In genomic region chr4:149590200-149590599, GRCm38 (mm10) we compare ENCODE assay signal across 23 mouse cellular contexts. TPM values are rescaled to one million over a fixed set of nuclear protein-coding genes. Genes with fewer than 3 reads are reported as not detected.
DNase-seq lines count a peak whose midpoint lies in the region; ATAC-seq and TF ChIP-seq lines count a peak whose summit lies in the region.
"Had no signal": no experiment of that assay in that cellular context is flagged by ENCODE, and none has a peak within 500 bp of the region (broad histone marks: within the 10 kb centered on the region; RNA-seq: fewer than 3 reads in every experiment).

No protein-coding gene starts in this region.

- no peak overlapping the region for H3K4me3 ChIP-seq in gastrocnemius, adult 2 months
- no peak overlapping the region for H3K4me3 ChIP-seq in layer of hippocampus, adult 2 months
- H3K4me3 ChIP-seq in midbrain, postnatal 0 days (ENCODE audit: low read depth, low read length): no peak overlapping the region
- H3K4me3 ChIP-seq in midbrain, embryonic 10.5 days: no peak overlapping the region
- H3K4me3 ChIP-seq: embryonic facial prominence, embryonic 10.5 days; embryonic facial prominence, embryonic 15.5 days; forebrain, embryonic 13.5 days; hindbrain, embryonic 10.5 days; limb, embryonic 13.5 days; liver, embryonic 13.5 days; megakaryocyte, embryonic 14.5 days; midbrain, embryonic 13.5 days had no signal

- H3K9me3 ChIP-seq in midbrain, postnatal 0 days (ENCODE audit: low read length): no peaks in the 10 kb centered on the region
- H3K9me3 ChIP-seq in midbrain, embryonic 10.5 days (replicated peaks): no peaks in the 10 kb centered on the region
- H3K9me3 ChIP-seq: embryonic facial prominence, embryonic 15.5 days; forebrain, embryonic 13.5 days; liver, embryonic 13.5 days; midbrain, embryonic 13.5 days had no signal

- no peaks in the 10 kb centered on the region for H3K27me3 ChIP-seq in midbrain, postnatal 0 days (ENCODE audit: insufficient read depth, low read length)
- peaks cover 39% of the 10 kb centered on the region for H3K27me3 ChIP-seq in midbrain, embryonic 10.5 days (ENCODE audit: low read depth, poor library complexity, severe bottlenecking)

- no peak overlapping the region for H3K4me2 ChIP-seq in midbrain, postnatal 0 days (ENCODE audit: low read depth, low read length, poor library complexity, severe bottlenecking)
- H3K4me2 ChIP-seq: embryonic facial prominence, embryonic 15.5 days; forebrain, embryonic 13.5 days; limb, embryonic 13.5 days; liver, embryonic 13.5 days; lung, embryonic 14.5 days; midbrain, embryonic 13.5 days had no signal

- no peak overlapping the region for H3K27ac ChIP-seq in gastrocnemius, adult 2 months
- H3K27ac ChIP-seq in layer of hippocampus, adult 2 months: no peak overlapping the region
- no peak overlapping the region for H3K27ac ChIP-seq in midbrain, postnatal 0 days (ENCODE audit: low read depth, low read length)
- no peak overlapping the region for H3K27ac ChIP-seq in midbrain, embryonic 10.5 days (replicated peaks)
- H3K27ac ChIP-seq: embryonic facial prominence, embryonic 10.5 days; embryonic facial prominence, embryonic 15.5 days; forebrain, embryonic 13.5 days; hindbrain, embryonic 10.5 days; limb, embryonic 13.5 days; liver, embryonic 13.5 days; midbrain, embryonic 13.5 days had no signal

- no peak overlapping the region for H3K9ac ChIP-seq in midbrain, postnatal 0 days (replicated peaks; ENCODE audit: low read length, poor library complexity, severe bottlenecking)
- H3K9ac ChIP-seq: embryonic facial prominence, embryonic 15.5 days; forebrain, embryonic 13.5 days; limb, embryonic 13.5 days; liver, embryonic 13.5 days; lung, embryonic 14.5 days; midbrain, embryonic 13.5 days had no signal

- WGBS in midbrain, postnatal 0 days: 89% methylated on average over 1 of the region's 1 CpGs
- 75% methylated on average over 1 of the region's 1 CpGs for WGBS in midbrain, embryonic 10.5 days

- TF ChIP-seq CTCF in gastrocnemius, adult 2 months (IDR thresholded peaks at IDR 0.05): peak; percentile 48
- peak; percentile 69 for TF ChIP-seq CTCF in layer of hippocampus, adult 2 months (conservative IDR thresholded peaks at IDR 0.05)
- TF ChIP-seq CTCF in midbrain, postnatal 0 days (IDR thresholded peaks at IDR 0.05): peak; percentile 45; the same call in 1 of the 2 replicates

- H3K36me3 ChIP-seq in midbrain, postnatal 0 days (ENCODE audit: insufficient read depth, low read length): no peaks in the 10 kb centered on the region
- 0 out of 2 replicates have a peak, but pooled peaks cover 6% of the 10 kb centered on the region for H3K36me3 ChIP-seq in midbrain, embryonic 10.5 days
- H3K36me3 ChIP-seq: embryonic facial prominence, embryonic 15.5 days; limb, embryonic 13.5 days; liver, embryonic 13.5 days; midbrain, embryonic 13.5 days had no signal

- intact Hi-C loops in gastrocnemius, adult 2 months (cut with DNase I): loop anchor here (5.0 kb wide), 1 partner anchor 43 kb away; no protein-coding TSS in a partner anchor
- intact Hi-C loops in gastrocnemius, postnatal 14 days (cut with DNase I; ENCODE audit: low total_unique reads): no loop called here

- peaks cover 4% of the 10 kb centered on the region; the same call in 1 of the 2 replicates for H3K4me1 ChIP-seq in midbrain, postnatal 0 days (ENCODE audit: insufficient read depth, low read length)
- H3K4me1 ChIP-seq in midbrain, embryonic 10.5 days: peaks cover 55% of the 10 kb centered on the region

- ATAC-seq in midbrain, postnatal 0 days (ENCODE audit: low FRiP score): no peak
- ATAC-seq in erythroblast, adult 5-6 weeks (replicated peaks; ENCODE audit: low FRiP score, poor library complexity, severe bottlenecking): no peak
- ATAC-seq: forebrain, embryonic 13.5 days; midbrain, embryonic 13.5 days had no signal

- DNase-seq in gastrocnemius, adult 2 months: no peak
- DNase-seq in gastrocnemius, postnatal 14 days: no peak
- DNase-seq in layer of hippocampus, adult 2 months (ENCODE audit: low spot score in 2 of 2): no peak
- no peak for DNase-seq in layer of hippocampus, adult 18-20 months (ENCODE audit: low spot score in 2 of 2)
- no peak for DNase-seq in midbrain, postnatal 0 days (ENCODE audit: low spot score)
- DNase-seq in midbrain, embryonic 10.5 days (ENCODE audit: low spot score): no peak
- DNase-seq in spleen, postnatal 14 days (ENCODE audit: low spot score in 2 of 2): no peak
- DNase-seq: adrenal gland, adult 8-10 months; cerebellum, adult 8-10 months; cerebellum, postnatal 25 days; heart, postnatal 14 days; kidney, adult 18-20 months; kidney, postnatal 4 days; liver, embryonic 13.5 days; lung, embryonic 14.5 days had no signal

RNA-seq across cellular contexts. Expression of gene Clstn1, which starts 3.9 kb away (rescaled TPM):
- 10 to 100 TPM; 24.0 to 38.2 TPM for total RNA-seq in gastrocnemius, adult 2 months (2021)
- total RNA-seq in gastrocnemius, postnatal 14 days (2021): 10 to 100 TPM; 42.0 to 56.1 TPM
- total RNA-seq in layer of hippocampus, adult 2 months (2021): 100 to 1,000 TPM; 748 to 817 TPM
- total RNA-seq in layer of hippocampus, adult 18-20 months (2021): 100 to 1,000 TPM; 839 to 867 TPM
- total RNA-seq in midbrain, postnatal 0 days (2014; rRNA removed): 552 and 565 TPM in 2 replicates
- 196 and 209 TPM in 2 replicates for polyA plus RNA-seq in midbrain, postnatal 0 days (2015; fragmentation: Nextera tagmentation; extraction: Ambion mirVana)
- 17.5 and 29.8 TPM in 2 replicates for polyA plus RNA-seq in midbrain, embryonic 10.5 days (2016; fragmentation: Nextera tagmentation; extraction: Ambion mirVana)
- total RNA-seq in erythroblast, adult 5-6 weeks (2015; ENCODE audit: low replicate concordance): 0.58 and 1.3 TPM in 2 replicates
- total RNA-seq in erythroblast, adult 5-6 weeks (2017; ENCODE audit: low replicate concordance): 1.8 and 2.4 TPM in 2 replicates
